Mouse (Mus musculus): ENCODE measurements around the gene Cox15. TPM values are rescaled to one million over a fixed set of nuclear protein-coding genes. Genes with fewer than 3 reads are reported as not detected.

Gene Cox15
- polyA plus RNA-seq (2015; fragmentation: Nextera tagmentation; extraction: Ambion mirVana) = 9.3 and 10.4 TPM in 2 replicates

DNA sequence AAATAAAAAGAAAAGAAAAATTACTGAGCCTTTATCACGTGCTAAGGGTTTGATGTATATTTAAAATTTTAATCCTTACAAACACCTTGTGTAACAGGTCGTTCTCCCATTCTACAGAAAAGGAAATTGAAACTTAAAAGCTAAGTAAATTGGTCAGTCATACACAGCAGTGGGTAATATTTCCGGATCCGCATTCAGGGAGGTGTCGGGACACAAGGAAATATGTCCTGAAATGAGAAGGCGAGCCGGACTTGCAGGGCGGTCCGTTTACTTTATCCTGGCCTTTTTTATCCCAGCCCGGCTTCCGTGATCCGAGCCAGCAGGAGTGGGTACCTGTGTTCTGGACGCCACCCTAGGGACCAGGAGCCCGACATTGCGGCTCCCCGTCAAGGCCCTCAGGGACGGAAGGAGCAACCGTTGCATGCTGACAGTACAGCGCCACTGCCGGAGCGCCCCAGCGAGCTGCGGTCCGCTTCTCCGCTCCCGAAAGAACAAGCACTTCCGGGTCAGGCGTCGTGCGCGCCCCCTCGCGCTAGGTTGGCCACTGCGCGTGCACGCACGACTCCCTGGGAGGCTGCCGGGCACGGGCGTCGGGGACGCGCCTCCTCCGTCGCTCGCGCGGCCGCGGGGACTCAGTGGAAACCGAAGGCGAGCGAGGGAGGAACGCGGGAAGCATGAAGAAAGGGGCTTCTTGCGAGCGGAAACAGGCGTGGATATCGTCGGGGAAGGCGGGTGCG lies at the start of gene Cox15, which contains the start of gene Cutc:
Gene Cox15 (minus strand): TSS at position 512 of the 737 bp plus-strand sequence.
Gene Cutc (plus strand): TSS at position 508 of the 737 bp plus-strand sequence.
- Histone ChIP-seq H3K4me1 (0 out of 2 replicates have a peak, but pooled peaks cover 4% of the 10 kb centered on the region), H3K4me2 (peak within 1 kb of the TSS; percentile 52), H3K27ac (peak within 1 kb of the TSS; percentile 98), H3K4me3 (peak within 1 kb of the TSS; percentile 73), H3K36me3 (peaks cover 24% of the 10 kb centered on the region), H3K9me3 (no peaks in the 10 kb centered on the region), H3K27me3 (no peaks in the 10 kb centered on the region), H3K9ac (peak within 1 kb of the TSS; percentile 73)
- peak; percentile 89 for ATAC-seq (ENCODE audit: insufficient number of reproducible peaks, low FRiP score, low TSS enrichment, low read depth)
- WGBS = under 1% methylated on average over 61 of the region's 62 CpGs

DNA sequence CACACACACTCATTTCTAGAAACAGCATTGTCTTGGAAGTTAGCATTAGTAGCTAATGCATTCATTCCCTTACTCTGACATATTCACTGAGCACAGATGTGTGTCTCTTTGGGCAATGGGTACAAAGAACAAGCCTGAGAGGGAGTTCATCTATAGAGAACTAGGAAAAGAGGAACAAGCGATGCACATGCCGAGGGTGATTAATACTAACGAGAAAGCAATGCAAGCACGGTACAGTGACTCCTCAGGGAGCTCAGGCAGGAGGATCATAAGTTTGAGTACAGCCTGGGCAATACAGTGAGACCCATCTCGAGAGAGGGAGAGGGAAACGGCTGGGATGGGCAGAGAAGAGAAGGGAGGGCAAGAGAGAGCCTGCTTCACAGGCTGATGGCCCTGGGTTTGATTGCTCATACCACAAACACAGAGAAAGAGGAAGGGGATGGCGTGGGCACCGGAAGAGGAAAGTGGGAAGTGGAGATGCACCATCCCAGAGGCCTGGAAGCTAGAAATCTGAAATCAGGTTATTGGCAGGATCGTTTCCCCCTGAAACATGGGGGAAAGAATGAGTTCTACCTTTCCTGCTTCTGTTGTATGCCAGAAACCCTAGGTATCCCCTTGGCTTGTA lies 48.7 kb upstream of the Cox15 start:
- H3K36me3 ChIP-seq = no peaks in the 10 kb centered on the region
- H3K27ac ChIP-seq = no peak overlapping the region
- 78% methylated on average over 9 of the region's 9 CpGs for WGBS
- no peaks in the 10 kb centered on the region for H3K9me3 ChIP-seq
- H3K4me3 ChIP-seq = no peak overlapping the region
- H3K9ac ChIP-seq = no peak overlapping the region
- H3K4me1 ChIP-seq = no peaks in the 10 kb centered on the region
- H3K4me2 ChIP-seq = no peak overlapping the region
- ATAC-seq (ENCODE audit: insufficient number of reproducible peaks, low FRiP score, low TSS enrichment, low read depth) = no peak
- no peaks in the 10 kb centered on the region for H3K27me3 ChIP-seq

DNA sequence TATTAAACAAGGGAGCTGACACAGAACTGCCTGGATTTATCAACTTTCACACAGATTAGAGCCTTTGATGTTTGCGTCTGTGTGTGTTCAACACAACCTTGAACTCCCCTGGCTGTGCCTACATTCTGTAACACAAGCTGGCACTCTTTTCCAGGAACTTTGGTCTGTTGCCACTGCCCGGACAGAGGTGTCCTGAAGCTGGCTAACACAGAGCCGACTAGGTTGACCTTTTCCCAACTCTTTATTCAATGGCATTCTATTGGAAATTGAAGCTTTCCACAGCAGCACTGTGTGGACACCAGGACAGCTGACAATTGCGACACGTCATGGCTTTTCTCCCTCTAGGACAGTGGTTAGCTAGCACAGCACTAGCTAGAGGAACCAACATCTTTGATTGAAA lies 44.4 kb upstream of the Cox15 start:
- no peaks in the 10 kb centered on the region for H3K9me3 ChIP-seq
- WGBS = 76% methylated on average over 5 of the region's 5 CpGs
- ATAC-seq (ENCODE audit: insufficient number of reproducible peaks, low FRiP score, low TSS enrichment, low read depth) = no peak
- no peaks in the 10 kb centered on the region for H3K36me3 ChIP-seq
- no peak overlapping the region for H3K9ac ChIP-seq
- H3K4me2 ChIP-seq = no peak overlapping the region
- H3K27ac ChIP-seq = no peak overlapping the region
- no peak overlapping the region for H3K4me3 ChIP-seq
- no peaks in the 10 kb centered on the region for H3K27me3 ChIP-seq
- no peaks in the 10 kb centered on the region for H3K4me1 ChIP-seq

DNA sequence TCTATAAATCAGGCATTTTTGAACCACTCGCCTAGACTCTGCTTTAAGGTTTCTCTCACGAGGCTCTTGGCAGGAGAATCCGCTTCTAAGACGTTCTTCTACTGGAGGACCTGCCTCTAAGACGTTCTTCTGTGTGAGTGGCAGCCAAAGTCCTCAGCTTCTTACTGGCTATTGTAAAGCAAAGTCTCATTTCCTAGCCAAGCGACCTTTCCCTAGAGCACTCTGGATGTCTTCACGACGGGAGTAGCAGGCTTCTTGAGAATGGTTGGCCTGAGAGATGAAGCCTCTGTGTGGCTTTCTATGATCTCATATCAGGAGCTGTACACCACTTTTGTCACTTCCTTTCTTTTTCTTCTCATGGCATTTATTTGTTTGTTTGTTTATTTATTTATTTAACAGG lies 42.7 kb upstream of the Cox15 start:
- H3K4me3 ChIP-seq = no peak overlapping the region
- no peak for ATAC-seq (ENCODE audit: insufficient number of reproducible peaks, low FRiP score, low TSS enrichment, low read depth)
- no peaks in the 10 kb centered on the region for H3K4me1 ChIP-seq
- H3K27ac ChIP-seq = no peak overlapping the region
- WGBS = 70% methylated on average over 8 of the region's 8 CpGs
- no peaks in the 10 kb centered on the region for H3K36me3 ChIP-seq
- no peak overlapping the region for H3K4me2 ChIP-seq
- H3K27me3 ChIP-seq = no peaks in the 10 kb centered on the region
- H3K9me3 ChIP-seq = no peaks in the 10 kb centered on the region
- H3K9ac ChIP-seq = no peak overlapping the region

DNA sequence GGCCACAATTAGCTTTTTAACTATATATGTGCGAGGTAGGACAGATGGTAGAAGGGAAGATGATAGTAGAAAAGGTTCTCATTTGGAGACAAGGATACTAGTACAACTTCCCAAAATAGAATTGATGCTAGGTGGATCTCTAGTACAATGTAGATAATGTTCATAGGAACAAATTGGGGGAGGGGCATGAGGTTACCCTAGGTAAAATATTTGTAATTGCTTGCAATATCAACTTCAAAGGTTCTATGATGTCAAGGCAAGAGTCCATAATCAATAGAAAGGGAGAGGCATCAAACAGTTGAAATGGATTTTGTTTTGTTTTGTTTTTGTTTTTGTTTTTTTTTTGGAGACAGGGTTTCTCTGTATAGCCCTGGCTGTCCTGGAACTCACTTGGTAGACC lies 41.2 kb upstream of the Cox15 start:
- Histone ChIP-seq H3K4me2 (no peak overlapping the region), H3K27me3 (no peaks in the 10 kb centered on the region), H3K4me3 (no peak overlapping the region), H3K27ac (no peak overlapping the region), H3K36me3 (no peaks in the 10 kb centered on the region), H3K9me3 (no peaks in the 10 kb centered on the region), H3K9ac (no peak overlapping the region), H3K4me1 (no peaks in the 10 kb centered on the region)
- no peak for ATAC-seq (ENCODE audit: insufficient number of reproducible peaks, low FRiP score, low TSS enrichment, low read depth)
- WGBS = 94% methylated on average over 1 of the region's 1 CpGs

DNA sequence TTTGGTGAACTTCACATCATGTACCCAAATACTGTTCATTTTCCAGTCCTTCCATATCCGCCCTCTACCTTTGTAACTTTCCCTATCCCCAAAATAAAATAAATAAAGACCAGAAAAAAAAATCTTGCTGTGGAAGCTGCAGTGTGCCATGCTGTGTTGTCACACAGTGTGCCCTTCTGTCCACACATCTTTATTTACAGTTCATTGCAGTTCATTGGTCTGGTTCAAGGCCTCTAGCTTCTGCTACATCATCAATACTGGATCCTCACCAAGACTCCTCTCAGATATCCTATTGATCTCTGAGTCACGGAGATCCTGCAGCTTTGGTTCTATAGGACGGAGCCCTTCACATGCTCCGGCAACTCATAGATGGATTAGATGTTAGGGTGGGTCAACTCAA lies 39.7 kb upstream of the Cox15 start:
- Histone ChIP-seq H3K36me3 (no peaks in the 10 kb centered on the region), H3K9me3 (no peaks in the 10 kb centered on the region), H3K27me3 (no peaks in the 10 kb centered on the region), H3K4me3 (no peak overlapping the region), H3K4me1 (no peaks in the 10 kb centered on the region), H3K4me2 (no peak overlapping the region), H3K9ac (no peak overlapping the region), H3K27ac (no peak overlapping the region)
- no peak for ATAC-seq (ENCODE audit: insufficient number of reproducible peaks, low FRiP score, low TSS enrichment, low read depth)
- 91% methylated on average over 4 of the region's 4 CpGs for WGBS

DNA sequence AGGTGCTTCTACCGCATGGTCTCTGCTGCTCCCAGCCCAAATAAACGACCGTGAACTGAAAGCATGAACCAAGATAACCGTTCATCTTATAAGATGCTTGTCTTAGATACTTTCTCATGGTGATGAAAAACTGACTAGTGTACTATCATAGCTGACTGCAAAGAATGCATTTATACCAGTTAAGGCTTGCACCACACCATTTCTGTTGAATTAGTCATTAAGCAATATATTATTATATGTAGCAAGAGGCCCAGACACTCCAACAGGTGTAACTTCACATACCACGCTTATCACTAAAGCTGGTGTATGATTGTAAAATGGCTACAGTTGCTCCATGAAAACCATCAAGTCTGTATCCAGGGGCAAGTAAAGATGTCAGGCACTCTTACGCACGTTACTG lies 37.0 kb upstream of the Cox15 start:
- no peak overlapping the region for H3K9ac ChIP-seq
- no peaks in the 10 kb centered on the region for H3K9me3 ChIP-seq
- H3K36me3 ChIP-seq = no peaks in the 10 kb centered on the region
- no peaks in the 10 kb centered on the region for H3K4me1 ChIP-seq
- H3K4me3 ChIP-seq = no peak overlapping the region
- no peak overlapping the region for H3K4me2 ChIP-seq
- no peak for ATAC-seq (ENCODE audit: insufficient number of reproducible peaks, low FRiP score, low TSS enrichment, low read depth)
- no peaks in the 10 kb centered on the region for H3K27me3 ChIP-seq
- WGBS = 74% methylated on average over 7 of the region's 7 CpGs
- H3K27ac ChIP-seq = no peak overlapping the region

DNA sequence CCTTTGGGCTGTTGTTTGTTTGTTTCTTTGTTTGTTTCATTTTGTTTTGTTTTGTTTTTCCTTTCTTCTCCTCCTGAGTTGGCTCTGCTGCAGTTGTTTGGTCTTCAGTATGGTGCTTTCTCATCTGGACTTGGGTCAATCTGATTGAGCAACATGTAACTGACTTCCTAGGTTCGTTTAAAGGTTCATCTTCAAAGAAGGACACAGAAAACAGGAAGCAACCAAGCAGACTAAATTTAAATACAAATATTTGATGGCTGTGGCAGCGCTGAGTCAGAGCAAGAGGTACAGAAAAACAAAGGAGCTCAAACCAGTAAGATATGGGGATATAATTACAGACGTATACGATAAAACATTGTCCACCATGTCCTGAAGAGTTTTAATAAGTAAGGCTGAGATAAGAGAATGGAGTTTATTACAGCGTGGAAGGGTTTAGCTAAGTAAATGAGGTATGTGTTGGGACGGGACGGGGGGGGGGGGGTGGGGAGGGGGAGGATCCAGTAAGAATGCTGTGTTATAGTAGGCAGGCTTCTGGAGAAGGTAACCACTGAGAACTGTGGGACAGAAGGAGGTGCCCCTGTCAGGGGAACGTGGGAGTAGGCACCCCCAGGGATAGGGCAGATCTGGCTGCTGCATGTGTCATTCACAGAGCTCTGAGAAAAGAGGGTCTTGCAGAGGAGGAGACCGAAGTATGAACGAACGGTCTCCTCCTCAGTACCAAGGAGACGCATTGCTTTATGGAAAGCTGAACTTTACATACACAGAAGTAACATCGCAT lies 33.6 kb upstream of the Cox15 start:
- Histone ChIP-seq H3K27me3 (no peaks in the 10 kb centered on the region), H3K36me3 (no peaks in the 10 kb centered on the region), H3K4me3 (no peak overlapping the region), H3K4me1 (no peaks in the 10 kb centered on the region), H3K27ac (no peak overlapping the region), H3K9me3 (no peaks in the 10 kb centered on the region), H3K4me2 (no peak overlapping the region), H3K9ac (no peak overlapping the region)
- 74% methylated on average over 13 of the region's 13 CpGs for WGBS
- no peak for ATAC-seq (ENCODE audit: insufficient number of reproducible peaks, low FRiP score, low TSS enrichment, low read depth)

DNA sequence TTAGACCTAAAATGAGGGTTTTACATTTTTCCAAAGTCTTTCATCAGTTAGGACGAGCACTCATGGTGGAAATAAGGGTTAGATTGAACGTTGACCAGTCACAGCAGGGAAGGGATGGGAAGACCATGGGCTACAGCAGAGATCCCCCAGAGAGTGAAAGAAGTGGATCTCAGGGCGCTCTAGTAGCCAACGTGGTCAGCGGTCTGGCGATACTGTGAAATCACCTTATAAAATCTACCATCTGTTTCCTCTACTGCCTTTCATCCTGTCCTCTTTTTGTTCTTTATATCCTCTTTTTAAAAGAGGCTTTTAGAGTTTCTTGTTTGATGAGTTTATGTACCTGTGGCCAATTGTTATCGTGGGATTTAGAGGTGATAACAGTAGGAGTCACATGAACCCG lies 32.0 kb upstream of the Cox15 start:
- H3K4me3 ChIP-seq = no peak overlapping the region
- H3K9me3 ChIP-seq = no peaks in the 10 kb centered on the region
- H3K36me3 ChIP-seq = no peaks in the 10 kb centered on the region
- no peak for ATAC-seq (ENCODE audit: insufficient number of reproducible peaks, low FRiP score, low TSS enrichment, low read depth)
- H3K27ac ChIP-seq = no peak overlapping the region
- 59% methylated on average over 8 of the region's 8 CpGs for WGBS
- no peaks in the 10 kb centered on the region for H3K27me3 ChIP-seq
- H3K4me2 ChIP-seq = no peak overlapping the region
- no peak overlapping the region for H3K9ac ChIP-seq
- no peaks in the 10 kb centered on the region for H3K4me1 ChIP-seq

DNA sequence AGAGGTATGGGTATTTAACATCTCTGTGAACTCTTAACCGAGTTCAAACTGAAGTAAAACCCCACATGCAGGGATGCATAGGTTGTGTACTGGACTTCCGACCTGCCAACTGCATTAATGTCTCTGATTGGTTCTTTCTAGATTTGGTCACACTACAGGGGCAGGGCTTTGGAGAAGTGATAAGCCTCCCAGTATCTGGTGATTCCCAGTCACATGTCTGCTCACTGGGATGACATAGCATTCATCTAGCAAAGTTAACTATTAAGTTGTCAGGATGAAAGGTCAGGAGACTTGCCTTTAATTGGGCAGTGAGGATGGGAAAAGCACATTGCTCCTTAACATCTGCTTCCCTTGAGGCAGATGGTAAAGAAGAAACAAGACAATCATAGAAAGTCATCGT lies 29.2 kb upstream of the Cox15 start, which contains the start of gene Abcc2:
Gene Abcc2 (plus strand): TSS at position 213 of the 400 bp plus-strand sequence.
- Histone ChIP-seq H3K4me2 (no peak within 1 kb of the TSS), H3K27ac (no peak within 1 kb of the TSS), H3K9ac (no peak within 1 kb of the TSS), H3K4me3 (no peak within 1 kb of the TSS), H3K27me3 (no peaks in the 10 kb centered on the region), H3K36me3 (no peaks in the 10 kb centered on the region), H3K4me1 (no peaks in the 10 kb centered on the region), H3K9me3 (no peaks in the 10 kb centered on the region)
- 73% methylated on average over 3 of the region's 3 CpGs for WGBS
- ATAC-seq (ENCODE audit: insufficient number of reproducible peaks, low FRiP score, low TSS enrichment, low read depth) = no peak

DNA sequence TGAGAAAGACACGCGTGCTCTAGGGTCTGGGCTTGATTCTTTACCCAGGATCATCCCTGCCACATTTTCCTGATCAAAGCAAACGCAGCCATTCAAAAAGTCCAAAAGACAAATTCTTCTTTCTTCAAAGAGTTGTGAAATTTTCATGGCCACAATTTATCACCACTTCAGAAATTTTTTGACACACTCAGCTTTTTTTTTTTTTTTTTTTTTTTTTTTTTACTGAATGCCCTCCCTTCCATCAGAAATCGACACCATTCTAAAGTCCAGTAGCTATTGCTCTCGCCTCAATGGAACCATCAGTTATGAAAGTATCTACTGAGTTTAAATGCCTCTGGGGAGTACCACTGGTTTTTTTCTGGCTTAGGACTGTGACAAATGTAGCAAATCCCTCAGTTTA lies 27.6 kb upstream of the Cox15 start:
- Histone ChIP-seq H3K4me1 (no peaks in the 10 kb centered on the region), H3K4me3 (no peak overlapping the region), H3K27me3 (no peaks in the 10 kb centered on the region), H3K36me3 (no peaks in the 10 kb centered on the region), H3K9ac (no peak overlapping the region), H3K4me2 (no peak overlapping the region), H3K27ac (no peak overlapping the region), H3K9me3 (no peaks in the 10 kb centered on the region)
- no peak for ATAC-seq (ENCODE audit: insufficient number of reproducible peaks, low FRiP score, low TSS enrichment, low read depth)
- WGBS = 77% methylated on average over 5 of the region's 5 CpGs

DNA sequence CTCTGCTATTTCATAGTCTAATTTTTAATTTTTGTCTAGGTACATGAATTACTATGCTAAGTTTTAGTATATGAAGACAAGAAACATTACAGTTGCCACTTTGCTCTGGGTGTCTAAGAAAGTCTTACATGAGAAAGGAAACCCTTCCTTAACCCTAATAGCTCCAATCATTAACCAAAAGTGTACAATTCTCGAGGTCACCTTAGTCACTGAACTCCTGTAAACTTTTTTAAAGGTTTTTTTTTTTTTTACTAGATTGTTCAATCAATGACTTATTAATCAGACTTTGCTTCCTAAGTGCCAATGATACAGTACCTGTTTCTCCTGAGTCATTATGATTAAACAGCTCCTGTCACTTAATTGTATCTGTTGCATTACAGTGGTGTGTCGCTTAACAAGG lies 24.5 kb upstream of the Cox15 start:
- no peak for ATAC-seq (ENCODE audit: insufficient number of reproducible peaks, low FRiP score, low TSS enrichment, low read depth)
- no peak overlapping the region for H3K27ac ChIP-seq
- H3K36me3 ChIP-seq = no peaks in the 10 kb centered on the region
- no peak overlapping the region for H3K4me3 ChIP-seq
- H3K4me2 ChIP-seq = no peak overlapping the region
- no peaks in the 10 kb centered on the region for H3K4me1 ChIP-seq
- H3K9me3 ChIP-seq = no peaks in the 10 kb centered on the region
- H3K27me3 ChIP-seq = no peaks in the 10 kb centered on the region
- WGBS = 59% methylated on average over 2 of the region's 2 CpGs
- no peak overlapping the region for H3K9ac ChIP-seq
